Comparison of ENCODE assay signal across 8 mouse cellular contexts in genomic region chr13:12680283-12680953, GRCm38 (mm10).
DNase-seq lines count a peak whose midpoint lies in the region; ATAC-seq and TF ChIP-seq lines count a peak whose summit lies in the region.
"Not testable (repeated sequence)": the region's sequence is repeated elsewhere in the genome, so short reads cannot be mapped to it uniquely, and the experiment has no call there.

No protein-coding gene starts in this region.

- peak; percentile 22 for DNase-seq in CD4-positive helper T cell, adult 2 months (ENCODE audit: low read depth, low spot score)
- peak; percentile 59 for DNase-seq in brain, embryonic 14.5 days (ENCODE audit: low read depth)
- DNase-seq in limb, embryonic 14.5 days (ENCODE audit: low spot score), result peak; percentile 59
- DNase-seq in right cerebral cortex, postnatal 4 days, result peak; percentile 45

- H3K9ac ChIP-seq in embryonic facial prominence, embryonic 15.5 days; midbrain, embryonic 13.5 days (replicated peaks): not testable (repeated sequence)
- H3K9ac ChIP-seq in heart, embryonic 15.5 days, result 0 out of 2 replicates have a peak overlapping the region, but pooled peaks have one; percentile 25
- peak overlapping the region; percentile 44; the same call in 1 of the 2 replicates for H3K9ac ChIP-seq in kidney, embryonic 16.5 days (replicated peaks; ENCODE audit: low read length)
- peak overlapping the region; percentile 44 for H3K9ac ChIP-seq in limb, embryonic 14.5 days (ENCODE audit: low read depth, low read length, severe bottlenecking)

- not testable (repeated sequence) for H3K27ac ChIP-seq in embryonic facial prominence, embryonic 15.5 days (replicated peaks); heart, embryonic 15.5 days; kidney, embryonic 16.5 days (ENCODE audit: low read length); limb, embryonic 14.5 days (replicated peaks; ENCODE audit: low read depth, low read length); midbrain, embryonic 13.5 days

- peak overlapping the region; percentile 46 for H3K4me2 ChIP-seq in embryonic facial prominence, embryonic 15.5 days (replicated peaks)
- H3K4me2 ChIP-seq in heart, embryonic 15.5 days, result peak overlapping the region; percentile 58
- peak overlapping the region; percentile 47 for H3K4me2 ChIP-seq in kidney, embryonic 16.5 days (replicated peaks; ENCODE audit: low read depth, low read length)
- H3K4me2 ChIP-seq in limb, embryonic 14.5 days (replicated peaks; ENCODE audit: low read depth, low read length, severe bottlenecking), result peak overlapping the region; percentile 40; the same call in 1 of the 2 replicates
- peak overlapping the region; percentile 43 for H3K4me2 ChIP-seq in midbrain, embryonic 13.5 days (replicated peaks)

- H3K4me3 ChIP-seq in embryonic facial prominence, embryonic 15.5 days (replicated peaks), result peak overlapping the region; percentile 21
- peak overlapping the region; percentile 36 for H3K4me3 ChIP-seq in heart, embryonic 15.5 days
- H3K4me3 ChIP-seq in kidney, embryonic 16.5 days (ENCODE audit: low read length), result peak overlapping the region; percentile 29
- H3K4me3 ChIP-seq in limb, embryonic 14.5 days (replicated peaks; ENCODE audit: low read length), result peak overlapping the region; percentile 17
- not testable (repeated sequence) for H3K4me3 ChIP-seq in midbrain, embryonic 13.5 days (replicated peaks)

- H3K9me3 ChIP-seq in embryonic facial prominence, embryonic 15.5 days (replicated peaks); heart, embryonic 15.5 days (replicated peaks); kidney, embryonic 16.5 days (ENCODE audit: low read length); limb, embryonic 14.5 days (ENCODE audit: control insufficient read depth, low read length); midbrain, embryonic 13.5 days: not testable (repeated sequence)

- not testable (repeated sequence) for H3K27me3 ChIP-seq in embryonic facial prominence, embryonic 15.5 days; heart, embryonic 15.5 days; kidney, embryonic 16.5 days (ENCODE audit: insufficient read depth, low read length); limb, embryonic 14.5 days (ENCODE audit: control insufficient read depth, insufficient read depth, low read length); midbrain, embryonic 13.5 days

- TF ChIP-seq CTCF in brain, embryonic 14.5 days (IDR thresholded peaks at IDR 0.05; ENCODE audit: borderline replicate concordance, extremely low read depth, insufficient read depth, insufficient read length), result peak; percentile 46; the same call in 1 of the 2 replicates

- 0 out of 2 replicates have a peak, but pooled peaks have one; percentile 19 for ATAC-seq in embryonic facial prominence, embryonic 15.5 days (ENCODE audit: insufficient number of reproducible peaks, low FRiP score, low TSS enrichment, low read depth)
- not testable (repeated sequence) for ATAC-seq in heart, embryonic 15.5 days (replicated peaks; ENCODE audit: insufficient number of reproducible peaks, insufficient read depth, low FRiP score, low read depth)
- ATAC-seq in kidney, embryonic 16.5 days (ENCODE audit: low FRiP score, low TSS enrichment), result peak; percentile 62
- ATAC-seq in limb, embryonic 14.5 days (ENCODE audit: low FRiP score, low read depth), result peak; percentile 74
- ATAC-seq in midbrain, embryonic 13.5 days, result peak; percentile 73

- 10% methylated on average over 19 of the region's 19 CpGs for WGBS in embryonic facial prominence, embryonic 15.5 days
- 9% methylated on average over 19 of the region's 19 CpGs for WGBS in heart, embryonic 15.5 days
- WGBS in kidney, embryonic 16.5 days, result 13% methylated on average over 18 of the region's 19 CpGs
- 15% methylated on average over 19 of the region's 19 CpGs for WGBS in limb, embryonic 14.5 days
- 12% methylated on average over 19 of the region's 19 CpGs for WGBS in midbrain, embryonic 13.5 days

- TF ChIP-seq POLR2A in brain, embryonic 14.5 days (IDR thresholded peaks at IDR 0.05; ENCODE audit: borderline replicate concordance, extremely low read depth, insufficient read depth, insufficient read length, poor library complexity, severe bottlenecking); limb, embryonic 14.5 days (IDR thresholded peaks at IDR 0.05; ENCODE audit: borderline replicate concordance, extremely low read depth, insufficient read depth, insufficient read length): not testable (repeated sequence)

- H3K4me1 ChIP-seq in embryonic facial prominence, embryonic 15.5 days; heart, embryonic 15.5 days (replicated peaks); kidney, embryonic 16.5 days (ENCODE audit: insufficient read depth, low read length); limb, embryonic 14.5 days (ENCODE audit: control insufficient read depth, insufficient read depth, low read length); midbrain, embryonic 13.5 days (replicated peaks): not testable (repeated sequence)

- H3K36me3 ChIP-seq in embryonic facial prominence, embryonic 15.5 days; heart, embryonic 15.5 days; kidney, embryonic 16.5 days (ENCODE audit: insufficient read depth, low read length); limb, embryonic 14.5 days (ENCODE audit: control insufficient read depth, insufficient read depth, low read length); midbrain, embryonic 13.5 days: not testable (repeated sequence)
